Mouse (Mus musculus) G1E (cell line): ENCODE results near the gene Xpo6.

Source experiments
- CTCF ChIP-seq: IDR thresholded peaks from 2 replicates; pipeline ENCODE4 v1.5.1; 2012; ENCODE audit warnings: low read depth, low read length, inconsistent platforms, mixed read lengths
- GATA1 ChIP-seq: IDR thresholded peaks from 2 replicates; pipeline ENCODE4 v1.6.1; 2012; ENCODE audit warnings: borderline replicate concordance, low read length, inconsistent platforms, mixed read lengths

- TF ChIP-seq CTCF (no peak), GATA1 (no peak)
Measured at GRCm38 (mm10) chr7:126200997-126201345, 670 bp upstream of the Xpo6 start.
